Mouse (Mus musculus) embryonic facial prominence, embryonic 13.5 days (tissue): ENCODE measurements around the gene Slc1a5. TPM values are rescaled to one million over a fixed set of nuclear protein-coding genes. Genes with fewer than 3 reads are reported as not detected.

Experiments used
- ATAC-seq: fragments of 200-750 bp; cut with Nextera tagmentation; 2 replicates; pipeline ENCODE4 v1.8.0; 2017; ENCODE audit warnings: low read depth; ENCODE audit not compliant: insufficient number of reproducible peaks, insufficient read depth, low FRiP score, low TSS enrichment
- H3K27ac ChIP-seq: fragments of 300-500 bp; sonication (generic); 2 replicates; pipeline ENCODE4 v1.5.1; 2015; ENCODE audit warnings: moderate library complexity, mild to moderate bottlenecking, inconsistent platforms
- H3K27me3 ChIP-seq: fragments of 300-500 bp; sonication (generic); 2 replicates; pipeline ENCODE4 v1.6.1; 2015; ENCODE audit warnings: mild to moderate bottlenecking, inconsistent platforms
- H3K36me3 ChIP-seq: fragments of 300-500 bp; sonication (generic); 2 replicates; pipeline ENCODE4 v1.6.1; 2015; ENCODE audit warnings: mild to moderate bottlenecking, inconsistent platforms
- H3K4me1 ChIP-seq: fragments of 300-500 bp; sonication (generic); 2 replicates; pipeline ENCODE4 v1.6.1; 2015; ENCODE audit warnings: inconsistent platforms
- H3K4me2 ChIP-seq: fragments of 300-500 bp; sonication (generic); 2 replicates; pipeline ENCODE4 v1.6.1; 2015; ENCODE audit warnings: moderate library complexity, mild to moderate bottlenecking, inconsistent platforms
- H3K4me3 ChIP-seq: fragments of 300-500 bp; sonication (generic); 2 replicates; pipeline ENCODE4 v1.5.1; 2015; ENCODE audit warnings: mild to moderate bottlenecking, inconsistent platforms
- H3K9ac ChIP-seq: fragments of 300-500 bp; sonication (generic); 2 replicates; pipeline ENCODE4 v1.6.1; 2015; ENCODE audit warnings: mild to moderate bottlenecking, inconsistent platforms
- H3K9me3 ChIP-seq: fragments of 300-500 bp; sonication (generic); 2 replicates; pipeline ENCODE4 v1.6.1; 2016; ENCODE audit warnings: inconsistent platforms
- WGBS: fragments of 180-500 bp; shearing (Covaris S2); methylation state at CpG from one replicate; pipeline ENCODE4 v1.1.7; 2015; ENCODE audit warnings: mixed read lengths; 5-methylcytosine and 5-hydroxymethylcytosine counted together
- polyA plus RNA-seq: library from polyadenylated mRNA; unstranded; fragments of >200 nt; fragmentation: Nextera tagmentation; extraction: Ambion mirVana; gene quantifications from 2 replicates; pipeline ENCODE4 v1.2.1, GENCODE M21; 2015

The Slc1a5 gene
- polyA plus RNA-seq, 1 experiment from 2014 or later = 29.1 TPM

DNA sequence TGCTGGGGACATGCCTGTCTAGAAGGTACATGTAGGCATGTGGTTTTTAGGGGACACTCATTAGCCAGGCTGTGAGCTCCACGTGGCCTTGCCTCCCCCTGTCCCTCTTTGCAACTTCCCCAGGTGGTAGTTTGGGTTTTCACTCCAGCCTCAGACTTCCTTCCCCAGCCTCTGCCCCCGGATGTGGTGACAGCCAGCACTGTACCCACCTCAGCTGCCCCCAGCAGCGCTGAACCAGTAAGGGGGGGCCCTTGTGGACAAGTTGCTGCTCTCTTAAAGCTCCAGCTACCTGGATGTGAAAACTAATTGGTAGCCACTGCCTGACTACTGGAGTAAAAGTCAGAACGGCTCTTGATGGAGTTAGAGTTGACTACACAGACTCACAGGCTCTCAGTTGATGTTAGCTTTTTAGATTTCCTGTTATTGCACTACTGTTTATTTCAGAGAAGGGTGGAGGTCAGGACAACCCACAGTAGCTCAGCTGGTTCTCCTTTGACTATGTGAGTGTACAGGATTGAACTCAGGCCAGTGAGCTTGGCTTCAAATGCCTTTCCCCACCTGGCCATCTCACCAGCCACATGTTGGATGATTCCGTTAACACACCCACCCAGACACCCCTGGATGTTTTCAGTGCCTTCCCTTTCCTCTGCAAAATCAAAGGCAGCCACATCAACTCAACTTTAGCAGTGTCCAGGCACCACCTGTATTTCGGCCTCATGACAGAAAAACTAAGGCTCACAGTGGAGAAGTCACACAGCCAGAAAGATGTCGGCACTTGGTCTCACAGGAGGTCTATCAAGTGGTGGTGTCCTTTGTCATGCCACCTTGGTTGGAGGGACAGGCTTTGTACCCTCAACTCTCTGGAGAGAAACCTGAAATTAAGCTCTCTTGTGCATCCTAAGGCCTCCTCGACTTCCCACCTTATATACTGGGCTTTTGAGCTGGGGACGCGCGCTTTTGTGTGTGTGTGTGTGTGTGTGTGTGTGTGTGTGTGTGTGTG lies 60.7 kb downstream of the Slc1a5 start:
- Histone ChIP-seq H3K4me2 (peak overlapping the region; percentile 94), H3K9ac (0 out of 2 replicates have a peak overlapping the region, but pooled peaks have one; percentile 87), H3K9me3 (no peaks in the 10 kb centered on the region), H3K4me1 (peaks cover 35% of the 10 kb centered on the region), H3K36me3 (peaks cover 49% of the 10 kb centered on the region), H3K27ac (peak overlapping the region; percentile 90), H3K27me3 (no peaks in the 10 kb centered on the region), H3K4me3 (peak overlapping the region; percentile 63; the same call in 1 of the 2 replicates)
- no peak for ATAC-seq
- WGBS = 40% methylated on average over 11 of the region's 11 CpGs

DNA sequence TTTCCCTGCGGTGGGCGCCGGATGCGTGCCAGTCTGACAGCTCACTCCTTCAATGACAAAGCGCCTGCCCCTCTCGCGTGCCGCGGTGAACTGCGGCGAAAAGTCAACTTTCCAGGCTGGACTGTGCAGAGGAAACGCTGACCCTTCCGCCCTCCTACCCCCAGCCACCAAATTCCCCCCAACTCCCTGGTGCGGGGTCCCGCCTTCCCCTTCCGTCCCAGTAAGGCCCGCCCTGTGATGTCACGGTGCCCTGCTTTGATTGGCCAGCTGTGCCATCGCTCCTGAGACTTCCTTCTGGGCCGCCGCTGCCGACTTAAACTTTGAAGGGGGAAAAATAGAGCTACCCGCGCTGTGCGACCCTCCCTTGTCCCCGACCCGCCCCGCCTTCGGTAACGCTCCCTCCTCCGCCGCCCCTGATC lies 61.5 kb downstream of the Slc1a5 start, which contains the start of gene Prkd2:
Gene Prkd2 (plus strand): TSS at position 258 of the 419 bp plus-strand sequence.
- Histone ChIP-seq H3K4me1 (peaks cover 35% of the 10 kb centered on the region), H3K4me3 (peak within 1 kb of the TSS; percentile 63), H3K9me3 (no peaks in the 10 kb centered on the region), H3K36me3 (peaks cover 41% of the 10 kb centered on the region), H3K4me2 (peak within 1 kb of the TSS; percentile 94), H3K27ac (peak within 1 kb of the TSS; percentile 90), H3K9ac (peak within 1 kb of the TSS; percentile 87), H3K27me3 (no peaks in the 10 kb centered on the region)
- ATAC-seq = peak; percentile 69
- 1% methylated on average over 32 of the region's 32 CpGs for WGBS

DNA sequence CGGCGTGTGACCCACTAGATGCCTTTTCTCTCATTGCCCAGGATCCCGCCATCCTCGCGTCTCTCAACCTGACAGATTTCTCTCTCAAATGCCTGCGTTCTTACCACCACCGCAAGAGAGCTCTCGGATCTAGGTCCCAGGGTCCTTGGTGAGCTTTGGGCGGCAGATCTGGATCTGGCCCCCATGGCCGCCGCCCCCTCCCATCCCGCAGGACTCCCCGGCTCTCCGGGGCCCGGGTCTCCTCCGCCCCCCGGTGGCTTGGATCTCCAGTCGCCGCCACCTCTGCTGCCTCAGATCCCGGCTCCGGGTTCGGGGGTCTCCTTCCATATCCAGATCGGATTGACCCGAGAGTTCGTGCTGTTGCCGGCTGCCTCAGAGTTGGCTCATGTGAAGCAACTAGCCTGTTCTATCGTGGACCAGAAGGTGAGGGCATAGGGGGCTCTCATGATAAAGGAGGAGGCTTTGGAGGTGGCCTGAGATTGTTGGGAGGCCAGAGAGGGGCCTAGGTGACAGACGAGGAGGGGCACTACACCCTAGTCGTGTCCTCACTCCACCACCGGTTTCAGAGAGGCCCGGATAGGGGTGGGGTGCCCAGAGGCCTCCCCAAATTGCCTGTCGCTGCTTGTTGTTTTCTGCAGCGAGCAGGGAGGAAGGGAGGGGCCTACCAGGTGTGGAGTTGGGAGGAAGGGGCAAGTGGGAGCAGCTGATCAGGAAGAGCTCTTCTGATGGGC lies 62.5 kb downstream of the Slc1a5 start:
- H3K36me3 ChIP-seq = peaks cover 32% of the 10 kb centered on the region
- peak overlapping the region; percentile 94 for H3K4me2 ChIP-seq
- H3K9ac ChIP-seq = peak overlapping the region; percentile 87
- WGBS = under 1% methylated on average over 33 of the region's 33 CpGs
- H3K4me3 ChIP-seq = peak overlapping the region; percentile 63
- H3K9me3 ChIP-seq = no peaks in the 10 kb centered on the region
- ATAC-seq = 0 out of 2 replicates have a peak, but pooled peaks have one; percentile 12
- H3K27ac ChIP-seq = peak overlapping the region; percentile 90
- H3K4me1 ChIP-seq = peaks cover 35% of the 10 kb centered on the region
- no peaks in the 10 kb centered on the region for H3K27me3 ChIP-seq

DNA sequence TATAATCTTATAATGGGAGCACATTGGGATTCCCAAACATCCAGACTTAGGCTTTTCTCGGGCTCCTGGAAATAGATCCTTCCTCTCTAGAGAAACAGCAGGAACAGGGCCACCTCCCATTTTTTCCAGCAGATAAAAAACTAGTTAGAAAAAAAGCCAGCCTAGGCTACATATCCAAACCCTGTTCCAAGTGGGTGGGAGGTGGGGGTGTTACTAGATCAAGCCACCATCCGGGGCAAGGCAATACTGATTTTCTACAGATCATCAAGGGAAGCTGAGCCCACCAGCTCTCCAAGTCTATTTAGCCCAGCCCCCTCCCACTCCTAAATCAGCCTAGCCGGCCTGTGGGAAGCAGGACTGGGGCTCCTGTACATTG lies 63.5 kb downstream of the Slc1a5 start:
- H3K4me3 ChIP-seq = peak overlapping the region; percentile 63
- H3K36me3 ChIP-seq = peaks cover 32% of the 10 kb centered on the region
- no peaks in the 10 kb centered on the region for H3K9me3 ChIP-seq
- no peak for ATAC-seq
- H3K27me3 ChIP-seq = no peaks in the 10 kb centered on the region
- H3K4me2 ChIP-seq = peak overlapping the region; percentile 94
- WGBS = 33% methylated on average over 3 of the region's 3 CpGs
- H3K9ac ChIP-seq = peak overlapping the region; percentile 63
- peak overlapping the region; percentile 82 for H3K27ac ChIP-seq
- H3K4me1 ChIP-seq = peaks cover 35% of the 10 kb centered on the region

DNA sequence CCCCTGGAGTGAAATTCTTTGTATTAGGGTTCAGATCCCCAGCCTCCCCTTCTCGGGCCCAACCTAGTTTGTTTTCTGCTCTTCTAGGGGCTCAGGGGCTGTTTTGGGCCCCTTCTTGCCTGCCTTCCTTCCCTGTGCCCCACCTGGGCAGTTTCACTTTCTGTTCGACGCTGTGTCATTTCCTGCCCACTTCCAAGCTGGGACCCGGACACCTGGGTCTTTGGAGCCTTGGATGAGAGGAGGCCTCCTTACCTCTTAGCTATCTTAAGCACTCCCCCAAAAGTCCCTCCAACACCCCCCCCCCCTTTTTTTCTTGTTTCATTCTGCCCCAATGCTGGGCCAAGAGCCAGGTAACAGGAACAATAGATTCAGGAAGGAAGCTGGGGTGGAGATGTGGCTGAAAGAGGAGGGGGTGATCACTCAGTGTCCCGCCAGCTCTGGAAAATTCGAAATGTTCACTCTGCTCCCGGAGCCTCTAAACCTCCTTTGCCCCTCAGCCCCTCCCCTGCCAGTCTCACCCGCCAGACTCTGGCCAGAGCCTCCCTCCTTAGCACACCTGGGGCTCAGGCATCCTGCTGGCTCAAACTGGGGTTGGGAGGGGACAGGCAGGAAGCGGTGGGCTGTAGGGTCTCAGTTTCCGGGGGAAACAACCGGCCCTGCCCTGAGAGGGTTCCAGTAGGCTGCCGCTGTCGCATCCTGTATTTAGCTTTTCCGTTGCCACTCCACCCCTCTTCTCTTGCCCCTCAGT lies 64.1 kb downstream of the Slc1a5 start:
- Histone ChIP-seq H3K9me3 (no peaks in the 10 kb centered on the region), H3K27ac (peak overlapping the region; percentile 82), H3K4me1 (peaks cover 35% of the 10 kb centered on the region), H3K4me2 (peak overlapping the region; percentile 94), H3K27me3 (no peaks in the 10 kb centered on the region), H3K36me3 (peaks cover 32% of the 10 kb centered on the region), H3K9ac (peak overlapping the region; percentile 63), H3K4me3 (peak overlapping the region; percentile 63)
- WGBS = 30% methylated on average over 14 of the region's 14 CpGs
- no peak for ATAC-seq

DNA sequence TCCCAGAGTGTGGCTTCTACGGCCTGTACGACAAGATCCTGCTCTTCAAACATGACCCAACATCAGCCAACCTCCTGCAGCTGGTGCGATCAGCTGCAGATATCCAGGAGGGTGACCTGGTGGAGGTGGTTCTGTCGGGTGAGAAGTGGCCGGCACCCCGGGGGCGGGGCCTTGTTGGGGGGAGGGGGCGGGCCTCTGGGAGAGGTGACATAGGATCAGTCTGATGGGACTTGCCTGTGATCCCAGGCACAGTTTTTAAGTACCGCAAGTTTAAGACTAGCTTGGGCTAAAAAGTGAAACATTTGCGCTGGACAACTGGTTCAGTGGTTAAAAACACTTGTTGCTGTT lies 64.7 kb downstream of the Slc1a5 start:
- ATAC-seq = no peak
- 37% methylated on average over 10 of the region's 10 CpGs for WGBS
- H3K36me3 ChIP-seq = peaks cover 32% of the 10 kb centered on the region
- peak overlapping the region; percentile 94 for H3K4me2 ChIP-seq
- no peaks in the 10 kb centered on the region for H3K27me3 ChIP-seq
- H3K27ac ChIP-seq = peak overlapping the region; percentile 82
- H3K9ac ChIP-seq = peak overlapping the region; percentile 63
- H3K4me1 ChIP-seq = peaks cover 35% of the 10 kb centered on the region
- H3K4me3 ChIP-seq = peak overlapping the region; percentile 63
- no peaks in the 10 kb centered on the region for H3K9me3 ChIP-seq

DNA sequence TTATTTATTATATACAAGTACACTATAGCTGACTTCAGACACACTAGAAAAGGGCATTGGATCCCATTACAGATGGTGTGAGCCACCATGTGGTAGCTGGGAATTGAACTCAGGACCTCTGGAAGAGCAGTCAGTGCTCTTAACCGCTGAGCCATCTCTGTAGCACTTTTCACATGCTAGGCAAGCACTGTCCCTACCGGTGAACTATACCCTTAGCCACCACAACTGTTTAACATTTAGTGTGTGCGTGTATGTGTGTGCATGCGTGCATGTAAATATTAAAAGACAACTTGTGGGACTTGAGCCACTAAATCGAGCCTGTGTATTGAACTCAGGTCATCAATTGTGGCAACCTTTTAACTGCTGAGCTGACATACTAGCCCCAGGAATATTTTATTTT lies 65.6 kb downstream of the Slc1a5 start:
- Histone ChIP-seq H3K4me1 (peaks cover 33% of the 10 kb centered on the region), H3K36me3 (peaks cover 29% of the 10 kb centered on the region), H3K4me3 (no peak overlapping the region), H3K9me3 (no peaks in the 10 kb centered on the region), H3K9ac (no peak overlapping the region), H3K27ac (no peak overlapping the region), H3K4me2 (no peak overlapping the region), H3K27me3 (no peaks in the 10 kb centered on the region)
- 92% methylated on average over 5 of the region's 5 CpGs for WGBS
- ATAC-seq = no peak

DNA sequence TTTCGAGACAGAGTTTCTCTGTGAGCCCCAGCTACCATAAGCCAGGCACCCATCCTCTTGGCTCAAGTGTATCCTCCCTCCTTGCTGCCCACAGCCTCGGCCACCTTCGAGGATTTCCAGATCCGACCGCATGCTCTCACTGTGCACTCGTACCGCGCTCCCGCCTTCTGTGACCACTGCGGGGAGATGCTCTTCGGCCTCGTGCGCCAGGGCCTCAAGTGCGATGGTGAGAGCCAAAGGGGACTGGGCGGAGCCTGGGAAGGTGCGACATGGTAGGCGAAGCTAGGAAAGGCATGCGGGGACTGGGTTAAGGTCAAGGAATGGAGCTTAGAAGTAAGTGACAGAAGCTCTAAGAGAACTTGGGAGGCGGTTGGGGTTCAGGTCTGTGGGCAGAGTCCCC lies 66.4 kb downstream of the Slc1a5 start:
- no peaks in the 10 kb centered on the region for H3K27me3 ChIP-seq
- WGBS = 87% methylated on average over 19 of the region's 19 CpGs
- peaks cover 25% of the 10 kb centered on the region for H3K4me1 ChIP-seq
- H3K4me2 ChIP-seq = no peak overlapping the region
- H3K9me3 ChIP-seq = no peaks in the 10 kb centered on the region
- no peak overlapping the region for H3K9ac ChIP-seq
- peaks cover 35% of the 10 kb centered on the region for H3K36me3 ChIP-seq
- H3K4me3 ChIP-seq = no peak overlapping the region
- no peak for ATAC-seq
- H3K27ac ChIP-seq = no peak overlapping the region

Other genes starting within 250 kb of the Slc1a5 start
- 23.6 and 24.4 TPM in 2 replicates for gene Arhgap35, start 166.3 kb upstream of the Slc1a5 start, polyA plus RNA-seq
- not detected in 2 replicates for gene Ceacam15, start 105.6 kb upstream of the Slc1a5 start, polyA plus RNA-seq
- gene Ceacam9, start 59.4 kb upstream of the Slc1a5 start, polyA plus RNA-seq = not detected in 2 replicates
- gene Ap2s1, start 42.9 kb upstream of the Slc1a5 start, polyA plus RNA-seq = 272 and 278 TPM in 2 replicates
- gene Strn4, start 34.5 kb downstream of the Slc1a5 start, polyA plus RNA-seq = 122 and 124 TPM in 2 replicates
- 26.8 and 30.5 TPM in 2 replicates for gene Fkrp, start 35.4 kb downstream of the Slc1a5 start, polyA plus RNA-seq
- gene Prkd2, start 61.6 kb downstream of the Slc1a5 start, polyA plus RNA-seq = 20.5 and 20.8 TPM in 2 replicates
- gene Dact3, start 94.0 kb downstream of the Slc1a5 start, polyA plus RNA-seq = 4.9 TPM in 2 replicates
- 19.9 and 32.0 TPM in 2 replicates for gene Gng8, start 110.4 kb downstream of the Slc1a5 start, polyA plus RNA-seq
- gene Ptgir, start 125.2 kb downstream of the Slc1a5 start, polyA plus RNA-seq = 1.2 TPM in 2 replicates
- 104 and 111 TPM in 2 replicates for gene Calm3, start 142.8 kb downstream of the Slc1a5 start, polyA plus RNA-seq
- gene Pnmal2, start 163.3 kb downstream of the Slc1a5 start, polyA plus RNA-seq = 10.5 and 10.9 TPM in 2 replicates
- 1.2 and 1.7 TPM in 2 replicates for gene Pnmal1, start 178.3 kb downstream of the Slc1a5 start, polyA plus RNA-seq
- gene Gm42372, start 201.7 kb downstream of the Slc1a5 start, polyA plus RNA-seq = 0.18 and 0.25 TPM in 2 replicates
- gene Ccdc8, start 211.4 kb downstream of the Slc1a5 start, polyA plus RNA-seq = 20.7 and 22.1 TPM in 2 replicates
- 109 and 112 TPM in 2 replicates for gene Ppp5c, start 246.6 kb downstream of the Slc1a5 start, polyA plus RNA-seq